Mouse (Mus musculus): ENCODE data around the gene Myh3. TPM values are rescaled to one million over a fixed set of nuclear protein-coding genes. Genes with fewer than 3 reads are reported as not detected.

Gene Myh3
- polyA plus RNA-seq, 2 experiments = 0.06 TPM

GRCm38 (mm10) chr11:67047199-67047598 is 30.9 kb upstream of the Myh3 start:
- Histone ChIP-seq H3K4me2 (ENCODE audit: low read depth) (no peak overlapping the region), H3K9ac (replicated peaks) (no peak overlapping the region), H3K9me3 (ENCODE audit: control insufficient read depth, low read length) (no peaks in the 10 kb centered on the region), H3K4me3 (ENCODE audit: insufficient read depth in 1 of 2, low read depth in 2 of 2, low read length in 2 of 2) (no peak overlapping the region), H3K27me3 (ENCODE audit: control insufficient read depth, insufficient read depth, low read length) (no peaks in the 10 kb centered on the region), H3K27ac (no peak overlapping the region), H3K36me3 (replicated peaks; ENCODE audit: control insufficient read depth, insufficient read depth, low read depth) (no peaks in the 10 kb centered on the region), H3K4me1 (replicated peaks; ENCODE audit: control insufficient read depth in 2 of 2, insufficient read depth in 2 of 2, low read length in 1 of 2) (peaks cover 0 to 11% of the 10 kb centered on the region in 2 experiments; a peak in 3 of 4 replicates)
- ATAC-seq (ENCODE audit: insufficient read depth) (no peak), DNase-seq (ENCODE audit: low read depth in 3 of 3, low spot score in 3 of 3) (no peak)
- TF ChIP-seq CTCF (IDR thresholded peaks at IDR 0.05; ENCODE audit: low read depth) (no peak), EP300 (IDR thresholded peaks at IDR 0.05; ENCODE audit: low read depth) (no peak)
- 64% methylated on average over 5 of the region's 5 CpGs for WGBS (ENCODE audit: insufficient replicate concordance)

DNA sequence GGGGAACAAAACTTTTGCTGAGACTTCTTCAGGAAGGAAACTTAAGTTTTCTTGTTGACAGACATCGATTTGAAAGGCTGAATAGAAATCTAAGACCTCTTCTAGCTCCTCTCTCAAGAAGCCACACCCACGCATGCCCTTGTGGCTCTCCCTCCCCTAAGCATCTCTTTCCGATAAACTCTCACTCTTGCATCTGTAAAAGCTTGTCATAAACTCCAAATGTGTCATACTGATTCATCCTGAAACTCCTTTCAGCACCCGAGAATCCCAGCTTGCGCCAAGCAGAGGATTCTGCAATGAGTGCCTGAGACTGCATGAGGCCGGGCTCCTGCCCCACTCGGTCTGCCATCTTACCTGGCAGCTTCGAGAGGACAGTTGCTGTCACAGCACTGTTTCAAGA is 29.6 kb upstream of the Myh3 start:
- H3K4me2 ChIP-seq (ENCODE audit: low read depth) = no peak overlapping the region
- peaks cover 3 to 11% of the 10 kb centered on the region in 2 experiments for H3K4me1 ChIP-seq (replicated peaks; ENCODE audit: control insufficient read depth in 2 of 2, insufficient read depth in 2 of 2, low read length in 1 of 2)
- DNase-seq (ENCODE audit: low read depth in 3 of 3, low spot score in 3 of 3) (no peak), ATAC-seq (ENCODE audit: insufficient read depth) (no peak)
- TF ChIP-seq EP300 (IDR thresholded peaks at IDR 0.05; ENCODE audit: low read depth) (no peak), CTCF (IDR thresholded peaks at IDR 0.05; ENCODE audit: low read depth) (no peak)
- H3K27me3 ChIP-seq (ENCODE audit: control insufficient read depth, insufficient read depth, low read length) = no peaks in the 10 kb centered on the region
- no peak overlapping the region for H3K9ac ChIP-seq (replicated peaks)
- no peak overlapping the region for H3K27ac ChIP-seq
- no peaks in the 10 kb centered on the region for H3K9me3 ChIP-seq (ENCODE audit: control insufficient read depth, low read length)
- H3K4me3 ChIP-seq (ENCODE audit: insufficient read depth in 1 of 2, low read depth in 2 of 2, low read length in 2 of 2) = no peak overlapping the region
- H3K36me3 ChIP-seq (replicated peaks; ENCODE audit: control insufficient read depth, insufficient read depth, low read depth) = no peaks in the 10 kb centered on the region
- WGBS (ENCODE audit: insufficient replicate concordance) = 74% methylated on average over 8 of the region's 8 CpGs

- H3K27me3 ChIP-seq (ENCODE audit: control insufficient read depth, insufficient read depth, low read length) = no peaks in the 10 kb centered on the region
- no peak overlapping the region for H3K4me2 ChIP-seq (ENCODE audit: low read depth)
- H3K4me3 ChIP-seq (ENCODE audit: insufficient read depth in 1 of 2, low read depth in 2 of 2, low read length in 2 of 2) = no peak overlapping the region
- ATAC-seq (ENCODE audit: insufficient read depth) (no peak), DNase-seq (ENCODE audit: low read depth in 3 of 3, low spot score in 3 of 3) (no peak)
- no peaks in the 10 kb centered on the region for H3K36me3 ChIP-seq (replicated peaks; ENCODE audit: control insufficient read depth, insufficient read depth, low read depth)
- H3K9me3 ChIP-seq (ENCODE audit: control insufficient read depth, low read length) = no peaks in the 10 kb centered on the region
- WGBS (ENCODE audit: insufficient replicate concordance) = 66% methylated on average over 3 of the region's 3 CpGs
- H3K27ac ChIP-seq = no peak overlapping the region
- H3K4me1 ChIP-seq (replicated peaks; ENCODE audit: control insufficient read depth in 2 of 2, insufficient read depth in 2 of 2, low read length in 1 of 2) = peaks cover 3 to 11% of the 10 kb centered on the region in 2 experiments
- TF ChIP-seq CTCF (IDR thresholded peaks at IDR 0.05; ENCODE audit: low read depth) (peak; percentile 25; the same call in 1 of the 2 replicates), EP300 (IDR thresholded peaks at IDR 0.05; ENCODE audit: low read depth) (no peak)
- no peak overlapping the region for H3K9ac ChIP-seq (replicated peaks)
Observed at GRCm38 (mm10) chr11:67049256-67049655, 28.8 kb upstream of the Myh3 start.

DNA sequence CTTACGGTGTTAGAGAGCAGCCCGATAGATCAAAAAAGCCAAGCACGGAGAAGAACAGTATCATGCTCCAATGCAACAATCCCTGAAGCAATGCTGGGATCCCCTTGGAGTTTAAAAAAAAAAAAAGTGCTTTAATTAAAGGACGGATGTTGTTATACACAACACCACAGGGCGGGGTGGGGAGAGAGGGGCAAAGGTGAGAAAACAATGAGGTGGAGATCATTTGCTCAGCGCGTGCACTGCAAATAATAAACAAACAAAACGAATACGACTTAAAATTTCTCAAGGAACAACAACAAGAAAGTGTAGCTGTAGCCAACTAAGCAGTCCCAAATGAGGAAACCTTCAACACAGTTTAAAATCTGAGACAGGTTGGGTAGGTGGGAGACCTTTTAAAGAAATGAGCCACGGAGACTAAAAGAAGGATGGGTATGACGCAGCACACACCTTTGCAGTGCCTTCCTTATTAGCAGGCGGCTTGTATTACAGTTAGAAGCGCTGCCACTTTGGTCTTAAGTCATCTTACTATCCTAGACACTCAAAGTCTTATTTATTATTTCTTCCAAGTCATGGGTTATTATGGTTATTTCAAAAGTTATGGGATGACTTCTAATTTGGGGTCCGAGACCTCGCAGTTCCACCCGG is 26.3 kb upstream of the Myh3 start:
- DNase-seq (ENCODE audit: low read depth in 3 of 3, low spot score in 3 of 3) (peak in 1 of 3 experiments; percentile 10), ATAC-seq (ENCODE audit: insufficient read depth) (peak; percentile 64)
- Histone ChIP-seq H3K9me3 (ENCODE audit: control insufficient read depth, low read length) (no peaks in the 10 kb centered on the region), H3K36me3 (replicated peaks; ENCODE audit: control insufficient read depth, insufficient read depth, low read depth) (peaks cover 7% of the 10 kb centered on the region), H3K27me3 (ENCODE audit: control insufficient read depth, insufficient read depth, low read length) (no peaks in the 10 kb centered on the region), H3K4me1 (replicated peaks; ENCODE audit: control insufficient read depth in 2 of 2, insufficient read depth in 2 of 2, low read length in 1 of 2) (peaks cover 3 to 6% of the 10 kb centered on the region in 2 experiments; a peak in 3 of 4 replicates), H3K27ac (peak overlapping the region; percentile 59), H3K4me3 (ENCODE audit: insufficient read depth in 1 of 2, low read depth in 2 of 2, low read length in 2 of 2) (peak overlapping the region; percentile 80 to 97), H3K9ac (replicated peaks) (peak overlapping the region; percentile 78), H3K4me2 (ENCODE audit: low read depth) (peak overlapping the region; percentile 88)
- TF ChIP-seq CTCF (IDR thresholded peaks at IDR 0.05; ENCODE audit: low read depth) (no peak), EP300 (IDR thresholded peaks at IDR 0.05; ENCODE audit: low read depth) (no peak)
- WGBS (ENCODE audit: insufficient replicate concordance) = 13% methylated on average over 16 of the region's 16 CpGs

DNA sequence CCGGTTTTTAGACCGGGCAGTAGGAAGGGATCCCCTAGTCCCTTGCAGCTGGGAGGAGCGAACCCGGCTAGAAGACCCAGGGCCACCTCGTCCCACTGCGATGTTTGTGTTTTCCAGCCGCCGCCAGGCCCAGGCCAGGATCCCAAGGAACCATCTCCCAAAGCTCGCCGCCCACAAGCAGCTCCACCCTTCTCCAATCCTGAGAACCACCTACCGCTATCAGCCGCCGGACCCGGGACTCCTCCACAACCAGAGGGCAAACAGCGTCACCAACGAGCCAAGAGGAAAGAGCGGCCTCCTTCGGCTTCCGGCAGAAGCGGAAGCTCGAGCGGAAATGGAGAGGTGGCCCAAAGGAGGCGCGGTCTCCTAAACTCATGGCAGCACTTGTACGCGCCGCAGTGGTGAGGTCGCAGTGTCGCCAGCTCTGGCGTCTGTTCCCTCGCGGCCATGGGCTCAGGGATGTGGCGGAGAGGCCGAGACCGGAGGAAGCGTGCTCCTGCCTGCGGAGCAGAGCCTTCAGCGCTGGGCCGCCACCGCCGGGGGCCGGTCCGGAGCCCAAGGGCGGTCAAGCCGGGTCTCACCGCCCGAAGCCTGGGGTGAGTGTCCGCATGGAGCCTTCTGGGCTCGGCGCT is 25.7 kb upstream of the Myh3 start, which contains the start of the genes Adprm and Sco1:
Gene Adprm (minus strand): TSS at position 274 of the 632 bp plus-strand sequence.
Gene Sco1 (plus strand): TSS at position 350 of the 632 bp plus-strand sequence.
- Histone ChIP-seq H3K4me2 (ENCODE audit: low read depth) (peak within 1 kb of the TSS; percentile 88), H3K4me1 (replicated peaks; ENCODE audit: control insufficient read depth in 2 of 2, insufficient read depth in 2 of 2, low read length in 1 of 2) (peaks cover 3 to 6% of the 10 kb centered on the region in 2 experiments; a peak in 3 of 4 replicates), H3K36me3 (replicated peaks; ENCODE audit: control insufficient read depth, insufficient read depth, low read depth) (peaks cover 11% of the 10 kb centered on the region), H3K9me3 (ENCODE audit: control insufficient read depth, low read length) (no peaks in the 10 kb centered on the region), H3K27me3 (ENCODE audit: control insufficient read depth, insufficient read depth, low read length) (no peaks in the 10 kb centered on the region), H3K4me3 (ENCODE audit: insufficient read depth in 1 of 2, low read depth in 2 of 2, low read length in 2 of 2) (peak within 1 kb of the TSS; percentile 80 to 97), H3K9ac (replicated peaks) (peak within 1 kb of the TSS; percentile 78), H3K27ac (peak within 1 kb of the TSS; percentile 59)
- ATAC-seq (ENCODE audit: insufficient read depth) (peak; percentile 93), DNase-seq (ENCODE audit: low read depth in 3 of 3, low spot score in 3 of 3) (peak; percentile 78 to 88 (median 84))
- TF ChIP-seq CTCF (IDR thresholded peaks at IDR 0.05; ENCODE audit: low read depth) (peak; percentile 75), EP300 (IDR thresholded peaks at IDR 0.05; ENCODE audit: low read depth) (no peak)
- under 1% methylated on average over 49 of the region's 50 CpGs for WGBS (ENCODE audit: insufficient replicate concordance)

Measured in liver, embryonic 14.5 days (tissue).